Mouse (Mus musculus): Measurements from ENCODE around the gene Slc22a17.

Slc22a17 gene

GRCm38 (mm10) chr14:54863501-54864312, 49.2 kb downstream of the Slc22a17 start:
- peak; percentile 86 for DNase-seq (ENCODE audit: low read depth, low spot score)

DNA sequence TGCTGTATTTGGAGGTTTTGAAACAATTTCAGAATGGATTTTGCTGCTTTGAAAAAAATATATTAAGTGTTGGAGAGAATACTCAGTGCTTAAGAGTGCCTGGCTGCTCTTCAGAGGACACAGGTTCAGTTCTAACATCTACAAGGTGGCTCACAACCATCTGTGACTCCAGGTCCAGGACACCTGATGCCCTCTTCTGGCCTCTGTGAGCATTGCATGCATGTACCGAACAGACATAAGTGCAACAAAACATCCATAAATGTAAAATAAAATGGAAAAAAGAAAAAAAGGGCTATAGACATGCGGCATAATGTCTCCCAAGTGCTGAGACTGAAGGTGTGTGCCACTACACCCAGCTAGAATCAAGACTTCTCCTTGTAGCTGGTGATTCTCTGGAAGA, 52.4 kb downstream of the Slc22a17 start:
- peak; percentile 70 for DNase-seq (ENCODE audit: low read depth, low spot score)

DNA sequence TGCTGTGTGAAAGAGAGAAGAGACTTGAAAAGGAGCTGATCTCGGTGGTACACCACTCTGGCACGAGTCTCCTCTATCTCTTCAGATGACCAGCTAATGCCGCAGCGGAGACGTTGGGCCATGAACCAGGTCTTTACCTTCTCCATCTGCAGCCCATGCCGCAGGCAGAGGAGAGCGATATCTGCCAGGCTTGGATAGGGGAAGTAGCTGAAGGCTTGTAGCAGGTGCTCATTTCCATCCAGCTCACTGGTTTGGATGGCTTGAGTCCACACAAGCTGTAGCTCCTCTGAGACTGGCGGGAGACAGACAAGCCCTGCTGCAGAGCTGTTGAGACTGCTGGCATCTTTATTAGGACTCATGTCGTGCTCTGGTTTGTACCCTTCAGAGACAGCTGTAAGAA, 55.0 kb downstream of the Slc22a17 start:
- no peak for DNase-seq (ENCODE audit: low read depth, low spot score)

- no peak for DNase-seq (ENCODE audit: low read depth, low spot score)
These were observed 56.2 kb downstream of the Slc22a17 start for GRCm38 (mm10) chr14:54856703-54857102.
